Mouse (Mus musculus): ENCODE measurements around the gene Vmn2r7. TPM values are rescaled to one million over a fixed set of nuclear protein-coding genes. Genes with fewer than 3 reads are reported as not detected.

Gene Vmn2r7
- polyA plus RNA-seq (2012; rRNA removed) = not detected in 2 replicates

GRCm38 (mm10) chr3:64844665-64845064 lies at the start of gene Vmn2r7:
TSS of gene Vmn2r7 (minus strand) at chr3:64844765.

